Mouse (Mus musculus) lung, adult 2 months (tissue): Measurements from ENCODE around the gene 4933434E20Rik.

ENCODE experiments used
- CTCF ChIP-seq: fragments of 200-500 bp; IDR thresholded peaks from 2 replicates; pipeline ENCODE4 v1.5.1; 2011; ENCODE audit warnings: mild to moderate bottlenecking, low read length, control low read depth; ENCODE audit not compliant: insufficient read depth
- POLR2A ChIP-seq: fragments of 200-500 bp; IDR thresholded peaks from 2 replicates; pipeline ENCODE4 v1.6.1; 2011; ENCODE audit warnings: low read depth, mild to moderate bottlenecking, control low read depth, low read length, borderline replicate concordance; ENCODE audit errors: extremely low read depth

DNA sequence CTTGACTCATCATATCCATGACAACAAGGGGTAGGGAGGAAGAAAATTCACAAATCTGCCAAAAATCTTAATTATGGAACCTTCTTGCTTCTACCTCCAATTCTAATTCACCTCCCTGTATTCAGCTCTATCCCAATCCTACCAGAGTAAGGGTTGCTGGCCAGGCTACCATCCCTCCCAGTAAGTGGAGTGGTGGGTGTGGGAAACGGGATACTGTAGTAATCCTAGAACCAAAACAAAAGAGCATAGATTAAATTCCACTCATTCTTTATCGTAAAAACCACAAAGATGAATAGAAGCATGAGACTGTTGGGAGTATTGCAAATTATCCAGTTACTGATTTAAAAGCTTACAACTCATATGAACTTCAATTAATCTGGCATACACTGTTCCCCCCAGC is 41.1 kb upstream of the 4933434E20Rik start:
- TF ChIP-seq POLR2A = no peak
- TF ChIP-seq CTCF = no peak
